Mouse (Mus musculus): Measurements from ENCODE around the gene Xxylt1. TPM values are rescaled to one million over a fixed set of nuclear protein-coding genes. Genes with fewer than 3 reads are reported as not detected.

Gene Xxylt1
- polyA plus RNA-seq, 1 experiment, result 2.2 TPM

- TF ChIP-seq FLI1 (IDR thresholded peaks at IDR 0.05; ENCODE audit: low read length), result no peak
- TF ChIP-seq GATA1 (IDR thresholded peaks at IDR 0.05; ENCODE audit: borderline replicate concordance, low read length), result no peak
- H3K27me3 ChIP-seq (replicated peaks), result no peaks in the 10 kb centered on the region
Measured at GRCm38 (mm10) chr16:30984826-30985545, 96.2 kb downstream of the Xxylt1 start.

GRCm38 (mm10) chr16:30984101-30984500 is 97.1 kb downstream of the Xxylt1 start:
- H3K36me3 ChIP-seq (replicated peaks; ENCODE audit: low read length), result no peaks in the 10 kb centered on the region
- TF ChIP-seq FLI1 (IDR thresholded peaks at IDR 0.05; ENCODE audit: low read length), result no peak
- no peak for TF ChIP-seq GATA1 (IDR thresholded peaks at IDR 0.05; ENCODE audit: borderline replicate concordance, low read length)
- H3K4me3 ChIP-seq (replicated peaks), result peak overlapping the region; percentile 60
- H3K27me3 ChIP-seq (replicated peaks), result no peaks in the 10 kb centered on the region
- no peaks in the 10 kb centered on the region for H3K9me3 ChIP-seq
- peaks cover 96% of the 10 kb centered on the region for H3K4me1 ChIP-seq

More at GRCm38 (mm10) chr16:30984826-30985545, 96.2 kb downstream of the Xxylt1 start:
- H3K4me1 ChIP-seq, result peaks cover 96% of the 10 kb centered on the region
- H3K36me3 ChIP-seq (replicated peaks; ENCODE audit: low read length), result peaks cover 2% of the 10 kb centered on the region
- no peak overlapping the region for H3K4me3 ChIP-seq (replicated peaks)
- H3K9me3 ChIP-seq, result no peaks in the 10 kb centered on the region

DNA sequence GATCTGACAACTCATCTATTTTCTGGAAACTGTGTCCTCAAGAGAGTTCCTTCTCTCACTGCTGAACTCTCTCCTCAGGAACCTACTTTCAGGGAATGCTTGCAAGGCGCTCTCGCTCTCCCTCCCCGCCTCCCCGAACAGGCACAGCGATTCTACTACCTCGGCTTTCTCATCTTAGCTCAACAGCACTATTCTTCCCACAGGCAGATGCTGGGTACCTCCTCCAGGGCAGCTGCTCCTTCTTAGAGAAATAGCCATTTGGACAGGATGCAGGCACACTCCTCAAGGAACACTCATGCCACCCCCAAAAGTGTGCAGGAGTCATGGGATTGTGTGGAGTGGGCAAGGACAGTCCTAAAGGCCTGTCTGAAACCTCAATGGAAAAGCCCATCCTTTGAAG is 97.5 kb downstream of the Xxylt1 start:
- peaks cover 96% of the 10 kb centered on the region for H3K4me1 ChIP-seq
- H3K27me3 ChIP-seq (replicated peaks), result no peaks in the 10 kb centered on the region
- H3K36me3 ChIP-seq (replicated peaks; ENCODE audit: low read length), result no peaks in the 10 kb centered on the region

GRCm38 (mm10) chr16:30983281-30983680 is 98.0 kb downstream of the Xxylt1 start:
- H3K36me3 ChIP-seq (replicated peaks; ENCODE audit: low read length), result no peaks in the 10 kb centered on the region
- no peaks in the 10 kb centered on the region for H3K27me3 ChIP-seq (replicated peaks)
- no peaks in the 10 kb centered on the region for H3K9me3 ChIP-seq
- peak overlapping the region; percentile 7 for H3K4me3 ChIP-seq (replicated peaks)
- no peak for TF ChIP-seq FLI1 (IDR thresholded peaks at IDR 0.05; ENCODE audit: low read length)
- no peak for TF ChIP-seq GATA1 (IDR thresholded peaks at IDR 0.05; ENCODE audit: borderline replicate concordance, low read length)
- peaks cover 97% of the 10 kb centered on the region for H3K4me1 ChIP-seq

More for the DNA sequence above, 97.5 kb downstream of the Xxylt1 start:
- Histone ChIP-seq H3K9me3 (no peaks in the 10 kb centered on the region), H3K4me3 (replicated peaks) (peak overlapping the region; percentile 8)
- no peak for TF ChIP-seq GATA1 (IDR thresholded peaks at IDR 0.05; ENCODE audit: borderline replicate concordance, low read length)
- no peak for TF ChIP-seq FLI1 (IDR thresholded peaks at IDR 0.05; ENCODE audit: low read length)

DNA sequence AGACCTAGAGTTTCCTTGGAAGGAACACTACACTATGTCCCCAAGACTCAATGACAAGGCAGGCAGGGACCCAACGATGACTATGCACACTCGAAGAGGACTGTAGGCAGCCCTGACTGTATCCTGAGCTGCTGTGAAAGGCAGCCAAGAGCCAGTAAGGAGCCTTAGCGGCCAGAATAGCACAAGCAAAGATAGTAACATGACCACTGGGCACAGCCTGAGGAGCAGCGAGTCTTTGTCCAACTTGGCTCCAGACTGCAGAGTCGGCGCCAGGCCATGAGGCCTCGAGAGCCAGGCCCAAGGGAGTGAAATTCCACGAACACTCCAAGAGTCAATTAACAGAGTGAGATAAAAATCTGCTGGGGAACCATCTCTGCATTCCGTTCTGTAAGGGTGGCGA is 99.9 kb downstream of the Xxylt1 start:
- Histone ChIP-seq H3K9me3 (no peaks in the 10 kb centered on the region), H3K27me3 (replicated peaks) (no peaks in the 10 kb centered on the region), H3K4me3 (replicated peaks) (peak overlapping the region; percentile 56), H3K4me1 (peaks cover 99% of the 10 kb centered on the region), H3K36me3 (replicated peaks; ENCODE audit: low read length) (no peaks in the 10 kb centered on the region)
- TF ChIP-seq FLI1 (IDR thresholded peaks at IDR 0.05; ENCODE audit: low read length), result no peak
- no peak for TF ChIP-seq GATA1 (IDR thresholded peaks at IDR 0.05; ENCODE audit: borderline replicate concordance, low read length)

- TF ChIP-seq FLI1 (IDR thresholded peaks at IDR 0.05; ENCODE audit: low read length), result no peak
- TF ChIP-seq GATA1 (IDR thresholded peaks at IDR 0.05; ENCODE audit: borderline replicate concordance, low read length), result no peak
- H3K4me3 ChIP-seq (replicated peaks), result no peak overlapping the region
- peaks cover 99% of the 10 kb centered on the region for H3K4me1 ChIP-seq
- no peaks in the 10 kb centered on the region for H3K36me3 ChIP-seq (replicated peaks; ENCODE audit: low read length)
- no peaks in the 10 kb centered on the region for H3K27me3 ChIP-seq (replicated peaks)
- no peaks in the 10 kb centered on the region for H3K9me3 ChIP-seq
Measured at GRCm38 (mm10) chr16:30979905-30980304, 101.3 kb downstream of the Xxylt1 start.

DNA sequence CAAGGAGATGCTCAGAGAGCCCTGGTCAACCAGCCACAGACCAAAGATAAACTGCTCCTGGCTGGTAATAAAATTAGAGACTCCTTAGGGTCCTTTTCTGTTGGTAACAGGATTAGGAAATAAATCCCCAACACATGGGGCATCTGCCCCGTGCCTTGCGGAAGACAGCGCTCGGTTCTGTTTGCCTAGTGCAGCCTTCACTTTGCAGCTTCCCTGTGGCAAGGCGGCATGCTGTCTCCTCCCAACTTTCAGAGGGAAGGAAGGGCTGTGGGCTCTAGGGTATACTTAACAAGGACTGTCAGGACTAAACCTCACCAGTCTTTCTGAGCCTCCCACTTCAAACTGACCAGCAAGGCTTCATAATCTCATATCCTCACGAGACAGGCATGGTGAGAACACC is 103.5 kb downstream of the Xxylt1 start:
- TF ChIP-seq GATA1 (IDR thresholded peaks at IDR 0.05; ENCODE audit: borderline replicate concordance, low read length) (no peak), FLI1 (IDR thresholded peaks at IDR 0.05; ENCODE audit: low read length) (no peak)
- Histone ChIP-seq H3K9me3 (no peaks in the 10 kb centered on the region), H3K27me3 (replicated peaks) (no peaks in the 10 kb centered on the region), H3K4me3 (replicated peaks) (no peak overlapping the region), H3K4me1 (peaks cover 99% of the 10 kb centered on the region), H3K36me3 (replicated peaks; ENCODE audit: low read length) (no peaks in the 10 kb centered on the region)

DNA sequence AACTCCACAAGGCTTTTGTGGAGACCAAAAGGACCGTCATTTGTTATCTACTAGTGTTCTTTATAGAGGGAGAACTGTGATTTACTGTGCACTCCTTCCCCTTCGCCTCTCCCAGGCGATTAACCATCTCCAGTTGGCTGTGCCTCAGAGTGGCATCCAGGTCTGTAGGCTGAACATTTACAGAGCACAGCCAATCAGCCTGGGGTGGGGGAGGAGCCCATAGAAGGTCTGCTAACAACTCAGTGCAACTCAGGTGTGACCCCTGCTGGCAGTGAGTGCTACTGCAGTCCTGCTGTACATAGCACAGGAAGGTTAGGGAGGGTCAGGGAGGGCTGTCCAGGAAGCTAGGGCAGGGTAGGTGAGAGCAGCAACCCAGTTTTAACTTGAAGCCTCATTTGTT is 104.0 kb downstream of the Xxylt1 start:
- H3K4me1 ChIP-seq, result peaks cover 100% of the 10 kb centered on the region
- H3K27me3 ChIP-seq (replicated peaks), result no peaks in the 10 kb centered on the region
- no peak for TF ChIP-seq GATA1 (IDR thresholded peaks at IDR 0.05; ENCODE audit: borderline replicate concordance, low read length)
- no peak for TF ChIP-seq FLI1 (IDR thresholded peaks at IDR 0.05; ENCODE audit: low read length)

DNA sequence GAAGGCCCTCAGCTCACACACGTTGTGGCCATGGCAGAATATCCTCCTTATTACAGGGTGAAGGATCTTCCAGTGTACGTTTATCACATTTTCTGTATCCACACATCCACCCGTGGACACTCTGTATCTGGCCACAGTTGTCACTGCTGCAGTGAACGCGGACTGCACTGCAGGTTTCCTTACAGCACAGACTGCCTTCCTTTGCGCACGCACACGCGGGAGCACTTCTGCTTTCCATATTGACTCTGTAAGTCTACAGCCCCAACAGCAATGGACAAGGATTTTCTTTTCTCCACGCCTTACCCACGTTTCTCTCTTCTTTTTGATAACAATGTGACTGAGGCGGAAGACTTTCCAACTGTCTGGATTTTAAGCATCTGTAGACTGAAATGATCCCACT is 106.7 kb downstream of the Xxylt1 start:
- TF ChIP-seq GATA1 (IDR thresholded peaks at IDR 0.05; ENCODE audit: borderline replicate concordance, low read length) (no peak), FLI1 (IDR thresholded peaks at IDR 0.05; ENCODE audit: low read length) (no peak)
- peak overlapping the region; percentile 55 for H3K4me3 ChIP-seq (replicated peaks)
- no peaks in the 10 kb centered on the region for H3K27me3 ChIP-seq (replicated peaks)
- peaks cover 100% of the 10 kb centered on the region for H3K4me1 ChIP-seq
- no peaks in the 10 kb centered on the region for H3K9me3 ChIP-seq
- H3K36me3 ChIP-seq (replicated peaks; ENCODE audit: low read length), result peaks cover 3% of the 10 kb centered on the region

More for the DNA sequence above, 104.0 kb downstream of the Xxylt1 start:
- no peaks in the 10 kb centered on the region for H3K9me3 ChIP-seq
- peak overlapping the region; percentile 57 for H3K4me3 ChIP-seq (replicated peaks)
- H3K36me3 ChIP-seq (replicated peaks; ENCODE audit: low read length), result no peaks in the 10 kb centered on the region

- H3K4me1 ChIP-seq, result peaks cover 100% of the 10 kb centered on the region
- TF ChIP-seq GATA1 (IDR thresholded peaks at IDR 0.05; ENCODE audit: borderline replicate concordance, low read length) (no peak), FLI1 (IDR thresholded peaks at IDR 0.05; ENCODE audit: low read length) (no peak)
Measured at GRCm38 (mm10) chr16:30973416-30973815, 107.8 kb downstream of the Xxylt1 start.

More at GRCm38 (mm10) chr16:30973416-30973815, 107.8 kb downstream of the Xxylt1 start:
- no peaks in the 10 kb centered on the region for H3K27me3 ChIP-seq (replicated peaks)
- H3K4me3 ChIP-seq (replicated peaks), result peak overlapping the region; percentile 62
- no peaks in the 10 kb centered on the region for H3K9me3 ChIP-seq
- H3K36me3 ChIP-seq (replicated peaks; ENCODE audit: low read length), result peaks cover 4% of the 10 kb centered on the region

Measured in megakaryocyte, embryonic 14.5 days (primary cell).